Mouse (Mus musculus): ENCODE measurements around the gene Amdhd1. TPM values are rescaled to one million over a fixed set of nuclear protein-coding genes. Genes with fewer than 3 reads are reported as not detected.

The Amdhd1 gene
- polyA plus RNA-seq, 1 experiment from 2014 or later, result 0.79 TPM

Other genes with a start within 250 kb of the Amdhd1 start
- 47.2 and 47.8 TPM in 2 replicates for gene Elk3, start 228.9 kb downstream of the Amdhd1 start, polyA plus RNA-seq (2016; fragmentation: Nextera tagmentation; extraction: Ambion mirVana)
- 200 and 209 TPM in 2 replicates for gene Lta4h, start 86.6 kb downstream of the Amdhd1 start, polyA plus RNA-seq (2016; fragmentation: Nextera tagmentation; extraction: Ambion mirVana)
- 0.35 TPM in 1 of 2 replicates, not detected in the other for gene Hal, start 51.3 kb downstream of the Amdhd1 start, polyA plus RNA-seq (2016; fragmentation: Nextera tagmentation; extraction: Ambion mirVana)
- 0.41 and 0.51 TPM in 2 replicates for gene Ccdc38, start 599 bp upstream of the Amdhd1 start, polyA plus RNA-seq (2016; fragmentation: Nextera tagmentation; extraction: Ambion mirVana)
- gene Snrpf, start 49.7 kb upstream of the Amdhd1 start, polyA plus RNA-seq (2016; fragmentation: Nextera tagmentation; extraction: Ambion mirVana), result 153 and 168 TPM in 2 replicates
- 1.5 and 1.8 TPM in 2 replicates for gene Ntn4, start 100.6 kb upstream of the Amdhd1 start, polyA plus RNA-seq (2016; fragmentation: Nextera tagmentation; extraction: Ambion mirVana)